Mouse (Mus musculus): ENCODE data around the gene Spindoc. TPM values are rescaled to one million over a fixed set of nuclear protein-coding genes. Genes with fewer than 3 reads are reported as not detected.

The Spindoc gene
- polyA plus RNA-seq, 1 experiment from 2014 or later = 29.1 TPM

DNA sequence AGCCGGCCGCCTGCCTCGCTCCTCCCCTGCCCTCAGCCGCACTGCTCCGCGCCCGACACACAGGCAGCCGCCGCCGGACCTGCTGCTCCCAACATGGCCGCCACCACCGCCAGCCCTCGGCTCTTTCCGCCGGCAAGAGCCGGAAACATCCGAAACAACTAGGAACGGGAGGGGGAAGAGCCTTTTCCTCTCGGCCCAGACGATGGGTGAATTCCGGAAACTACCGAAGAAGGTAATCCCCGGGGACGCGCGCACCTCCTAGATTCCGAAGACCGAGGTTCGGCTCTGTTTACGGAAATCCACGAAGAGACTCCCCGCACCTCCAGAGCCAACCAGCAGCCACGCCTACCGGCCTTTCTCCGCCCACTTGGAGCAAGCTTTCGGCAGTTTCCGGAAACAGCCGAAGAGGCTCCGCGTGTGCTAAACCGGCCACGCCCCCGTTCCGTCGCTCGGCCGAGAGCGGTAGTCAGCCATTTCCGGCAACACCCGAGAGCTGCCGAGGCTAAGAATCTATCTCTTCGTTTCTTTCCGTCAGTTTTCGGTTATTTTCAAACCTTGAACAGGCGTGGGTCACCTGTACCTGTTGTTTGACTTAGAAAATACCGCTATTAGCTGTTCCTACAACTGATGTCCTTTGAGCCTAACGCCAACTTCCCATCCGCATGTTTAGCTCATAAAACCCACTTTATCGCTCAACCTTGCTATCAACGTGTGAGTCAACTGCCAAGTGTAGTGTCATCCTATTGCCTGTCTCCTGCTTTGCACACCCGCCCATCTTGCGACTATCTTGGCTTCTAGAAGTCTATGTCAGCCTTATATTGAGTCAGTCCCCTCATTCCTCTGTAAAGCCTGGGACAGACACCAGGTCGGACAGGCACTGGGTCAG lies 41.0 kb downstream of the Spindoc start, which contains the start of gene Mark2:
TSS of gene Mark2 (minus strand) at position 349 of the 886 bp plus-strand sequence.
- H3K9ac ChIP-seq = peak within 1 kb of the TSS; percentile 98
- WGBS = 2% methylated on average over 63 of the region's 63 CpGs
- peaks cover 44% of the 10 kb centered on the region for H3K4me1 ChIP-seq (replicated peaks)
- H3K4me2 ChIP-seq = peak within 1 kb of the TSS; percentile 98
- H3K9me3 ChIP-seq = no peaks in the 10 kb centered on the region
- H3K27ac ChIP-seq (replicated peaks) = peak within 1 kb of the TSS; percentile 90
- H3K4me3 ChIP-seq = peak within 1 kb of the TSS; percentile 95
- H3K36me3 ChIP-seq = 0 out of 2 replicates have a peak, but pooled peaks cover 5% of the 10 kb centered on the region
- ATAC-seq (ENCODE audit: low read depth) = peak; percentile 93
- H3K27me3 ChIP-seq = no peaks in the 10 kb centered on the region

DNA sequence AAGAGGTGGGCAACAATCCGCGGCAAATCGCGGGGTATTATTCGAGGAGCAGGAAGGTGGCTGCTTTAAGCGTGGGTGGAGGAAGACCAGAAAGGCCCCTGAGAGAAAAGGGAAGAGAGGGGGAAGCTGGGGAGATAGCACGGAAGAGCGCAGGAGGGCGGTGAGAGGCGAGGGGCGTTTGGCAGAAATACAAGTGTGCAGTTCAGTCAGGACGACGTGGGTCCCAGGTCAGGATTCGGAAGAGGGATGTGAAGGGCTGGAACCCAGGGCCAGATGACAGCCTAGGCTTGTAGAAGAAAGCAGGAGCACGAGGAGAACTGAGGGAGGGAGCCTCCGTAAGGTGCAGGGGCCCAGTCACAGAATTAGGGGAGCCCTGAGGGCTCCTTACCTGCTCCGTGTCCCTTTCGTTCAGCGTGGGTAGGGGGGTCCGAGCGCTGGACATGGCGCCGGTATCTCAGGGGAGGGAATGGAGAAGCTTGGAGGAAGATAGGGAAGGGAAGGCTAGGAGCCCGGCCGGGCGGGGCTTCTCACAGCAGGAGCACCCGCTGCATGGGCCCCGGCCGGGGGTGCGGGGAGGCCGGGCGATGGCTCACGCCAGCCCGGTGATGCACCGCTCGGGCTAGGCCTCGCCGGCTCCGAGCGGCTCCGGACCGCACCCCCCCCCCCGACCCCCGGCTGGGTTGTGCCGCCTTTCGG lies 41.9 kb downstream of the Spindoc start:
- no peaks in the 10 kb centered on the region for H3K9me3 ChIP-seq
- H3K9ac ChIP-seq = peak overlapping the region; percentile 98
- peak overlapping the region; percentile 98 for H3K4me2 ChIP-seq
- ATAC-seq (ENCODE audit: low read depth) = peak; percentile 85
- H3K27ac ChIP-seq (replicated peaks) = peak overlapping the region; percentile 90
- peaks cover 53% of the 10 kb centered on the region for H3K4me1 ChIP-seq (replicated peaks)
- WGBS = under 1% methylated on average over 40 of the region's 46 CpGs
- peak overlapping the region; percentile 95 for H3K4me3 ChIP-seq
- H3K36me3 ChIP-seq = 0 out of 2 replicates have a peak, but pooled peaks cover 5% of the 10 kb centered on the region
- H3K27me3 ChIP-seq = no peaks in the 10 kb centered on the region

- peak overlapping the region; percentile 95 for H3K4me3 ChIP-seq
- H3K4me2 ChIP-seq = peak overlapping the region; percentile 98
- H3K27ac ChIP-seq (replicated peaks) = peak overlapping the region; percentile 90; the same call in 1 of the 2 replicates
- peaks cover 54% of the 10 kb centered on the region for H3K4me1 ChIP-seq (replicated peaks)
- ATAC-seq (ENCODE audit: low read depth) = no peak
- peak overlapping the region; percentile 98 for H3K9ac ChIP-seq
- H3K9me3 ChIP-seq = no peaks in the 10 kb centered on the region
- WGBS = 2% methylated on average over 15 of the region's 15 CpGs
- H3K27me3 ChIP-seq = no peaks in the 10 kb centered on the region
- 0 out of 2 replicates have a peak, but pooled peaks cover 5% of the 10 kb centered on the region for H3K36me3 ChIP-seq
Observed at GRCm38 (mm10) chr19:7340371-7340779, 42.4 kb downstream of the Spindoc start.

GRCm38 (mm10) chr19:7339867-7340266 lies 42.9 kb downstream of the Spindoc start:
- no peaks in the 10 kb centered on the region for H3K9me3 ChIP-seq
- peak overlapping the region; percentile 95 for H3K4me3 ChIP-seq
- 0 out of 2 replicates have a peak, but pooled peaks cover 5% of the 10 kb centered on the region for H3K36me3 ChIP-seq
- peak overlapping the region; percentile 98 for H3K4me2 ChIP-seq
- no peak for ATAC-seq (ENCODE audit: low read depth)
- H3K27me3 ChIP-seq = no peaks in the 10 kb centered on the region
- peaks cover 54% of the 10 kb centered on the region for H3K4me1 ChIP-seq (replicated peaks)
- WGBS = 38% methylated on average over 4 of the region's 4 CpGs
- peak overlapping the region; percentile 98 for H3K9ac ChIP-seq
- no peak overlapping the region for H3K27ac ChIP-seq (replicated peaks)

GRCm38 (mm10) chr19:7339026-7339425 lies 43.8 kb downstream of the Spindoc start:
- H3K4me2 ChIP-seq = peak overlapping the region; percentile 98
- H3K27ac ChIP-seq (replicated peaks) = no peak overlapping the region
- peak overlapping the region; percentile 98 for H3K9ac ChIP-seq
- no peak for ATAC-seq (ENCODE audit: low read depth)
- peaks cover 5% of the 10 kb centered on the region; the same call in 1 of the 2 replicates for H3K36me3 ChIP-seq
- H3K27me3 ChIP-seq = no peaks in the 10 kb centered on the region
- peak overlapping the region; percentile 95 for H3K4me3 ChIP-seq
- peaks cover 58% of the 10 kb centered on the region for H3K4me1 ChIP-seq (replicated peaks)
- 66% methylated on average over 5 of the region's 5 CpGs for WGBS
- no peaks in the 10 kb centered on the region for H3K9me3 ChIP-seq

DNA sequence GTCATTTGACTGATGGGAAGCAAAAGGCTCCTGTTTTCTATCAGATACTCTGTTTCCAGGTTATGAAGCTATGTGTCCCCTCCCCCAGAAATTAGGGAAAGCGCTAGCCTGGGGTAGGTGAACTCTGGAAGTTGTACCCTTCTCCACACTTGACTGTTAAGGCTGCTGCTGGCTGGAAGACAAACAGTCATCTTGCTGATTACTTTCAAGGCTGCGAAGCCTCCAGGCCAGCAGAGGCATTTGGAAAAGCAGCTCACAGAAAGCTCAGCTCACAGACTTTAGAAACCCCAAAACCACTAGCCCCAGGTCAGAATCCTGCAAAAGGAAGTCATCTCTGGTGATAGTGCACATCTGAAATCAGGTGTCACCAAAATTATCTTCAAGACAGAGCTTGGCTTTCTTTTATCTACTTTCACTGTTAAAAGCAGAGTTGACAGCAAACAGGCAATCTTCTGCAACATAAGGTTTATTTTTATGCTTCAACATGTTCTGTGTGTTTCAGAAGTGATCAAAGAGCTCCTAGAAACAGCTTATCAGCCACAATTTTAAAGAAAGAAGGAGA lies 44.9 kb downstream of the Spindoc start:
- Histone ChIP-seq H3K27ac (replicated peaks) (no peak overlapping the region), H3K9me3 (no peaks in the 10 kb centered on the region), H3K4me1 (replicated peaks) (peaks cover 64% of the 10 kb centered on the region), H3K36me3 (peaks cover 5% of the 10 kb centered on the region; the same call in 1 of the 2 replicates), H3K9ac (peak overlapping the region; percentile 98), H3K4me2 (peak overlapping the region; percentile 98; the same call in 1 of the 2 replicates), H3K4me3 (no peak overlapping the region), H3K27me3 (no peaks in the 10 kb centered on the region)
- no peak for ATAC-seq (ENCODE audit: low read depth)
- 90% methylated on average over 2 of the region's 2 CpGs for WGBS

DNA sequence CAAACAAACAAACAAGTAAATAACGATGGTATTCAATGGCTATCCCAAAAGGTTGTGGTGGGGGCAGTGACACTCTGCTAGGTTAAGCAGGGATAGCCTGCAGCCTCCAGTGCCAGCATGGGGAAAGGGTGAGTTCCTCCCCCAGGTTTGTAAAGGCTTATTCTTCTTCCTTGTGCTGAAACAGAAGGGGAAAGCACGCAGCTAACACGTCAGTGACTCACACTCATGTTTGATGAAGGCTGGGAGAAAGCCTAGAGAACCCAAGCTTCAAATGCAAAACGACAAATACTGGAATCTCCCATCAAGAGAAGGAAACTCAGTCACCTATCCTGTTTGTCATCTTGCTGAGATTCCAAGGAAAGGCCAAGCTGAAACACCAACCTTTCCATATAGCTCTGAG lies 47.1 kb downstream of the Spindoc start:
- H3K4me1 ChIP-seq (replicated peaks) = peaks cover 58% of the 10 kb centered on the region
- H3K36me3 ChIP-seq = peaks cover 8% of the 10 kb centered on the region; the same call in 1 of the 2 replicates
- H3K4me2 ChIP-seq = no peak overlapping the region
- H3K4me3 ChIP-seq = no peak overlapping the region
- H3K27me3 ChIP-seq = no peaks in the 10 kb centered on the region
- WGBS = 87% methylated on average over 4 of the region's 4 CpGs
- no peak for ATAC-seq (ENCODE audit: low read depth)
- no peak overlapping the region for H3K9ac ChIP-seq
- H3K9me3 ChIP-seq = no peaks in the 10 kb centered on the region
- H3K27ac ChIP-seq (replicated peaks) = no peak overlapping the region; the same call in 1 of the 2 replicates

- 82% methylated on average over 2 of the region's 2 CpGs for WGBS
- no peak for ATAC-seq (ENCODE audit: low read depth)
- no peak overlapping the region for H3K4me2 ChIP-seq
Observed at GRCm38 (mm10) chr19:7334049-7334448, 48.7 kb downstream of the Spindoc start.

DNA sequence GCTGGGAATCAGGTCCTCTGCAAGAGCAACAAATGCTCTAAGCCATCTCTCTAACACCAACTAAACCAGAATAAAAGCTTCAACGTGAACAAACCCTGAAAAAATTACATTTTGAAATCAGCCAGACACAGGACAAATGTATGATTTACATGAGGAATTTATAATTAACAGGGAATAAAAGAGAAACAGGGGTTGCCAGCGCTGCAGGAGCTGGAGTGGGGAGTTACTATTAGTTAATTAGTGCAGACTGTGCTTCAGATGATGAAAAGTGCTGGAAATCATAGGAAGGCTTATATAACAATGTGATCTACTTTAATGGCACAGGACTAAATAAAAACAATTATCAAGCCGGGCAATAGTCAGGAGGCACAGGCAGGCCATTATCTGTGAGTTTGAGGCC lies 61.4 kb downstream of the Spindoc start:
- Histone ChIP-seq H3K9ac (no peak overlapping the region), H3K27ac (replicated peaks) (no peak overlapping the region), H3K27me3 (no peaks in the 10 kb centered on the region), H3K36me3 (0 out of 2 replicates have a peak, but pooled peaks cover 2% of the 10 kb centered on the region), H3K4me3 (no peak overlapping the region), H3K9me3 (no peaks in the 10 kb centered on the region), H3K4me1 (replicated peaks) (peaks cover 5% of the 10 kb centered on the region), H3K4me2 (no peak overlapping the region)
- no peak for ATAC-seq (ENCODE audit: low read depth)
- WGBS = 88% methylated on average over 3 of the region's 3 CpGs

More at GRCm38 (mm10) chr19:7334049-7334448, 48.7 kb downstream of the Spindoc start:
- H3K27ac ChIP-seq (replicated peaks) = no peak overlapping the region
- no peak overlapping the region for H3K9ac ChIP-seq
- peaks cover 18% of the 10 kb centered on the region for H3K36me3 ChIP-seq
- no peak overlapping the region for H3K4me3 ChIP-seq
- H3K4me1 ChIP-seq (replicated peaks) = peaks cover 42% of the 10 kb centered on the region
- H3K27me3 ChIP-seq = no peaks in the 10 kb centered on the region
- no peaks in the 10 kb centered on the region for H3K9me3 ChIP-seq

- Histone ChIP-seq H3K4me2 (no peak overlapping the region), H3K4me3 (no peak overlapping the region), H3K9ac (no peak overlapping the region), H3K36me3 (no peaks in the 10 kb centered on the region), H3K27ac (replicated peaks) (no peak overlapping the region), H3K9me3 (no peaks in the 10 kb centered on the region), H3K27me3 (no peaks in the 10 kb centered on the region), H3K4me1 (replicated peaks) (peaks cover 17% of the 10 kb centered on the region)
- 71% methylated on average over 2 of the region's 2 CpGs for WGBS
- no peak for ATAC-seq (ENCODE audit: low read depth)
Observed at GRCm38 (mm10) chr19:7320181-7320580, 62.6 kb downstream of the Spindoc start.

DNA sequence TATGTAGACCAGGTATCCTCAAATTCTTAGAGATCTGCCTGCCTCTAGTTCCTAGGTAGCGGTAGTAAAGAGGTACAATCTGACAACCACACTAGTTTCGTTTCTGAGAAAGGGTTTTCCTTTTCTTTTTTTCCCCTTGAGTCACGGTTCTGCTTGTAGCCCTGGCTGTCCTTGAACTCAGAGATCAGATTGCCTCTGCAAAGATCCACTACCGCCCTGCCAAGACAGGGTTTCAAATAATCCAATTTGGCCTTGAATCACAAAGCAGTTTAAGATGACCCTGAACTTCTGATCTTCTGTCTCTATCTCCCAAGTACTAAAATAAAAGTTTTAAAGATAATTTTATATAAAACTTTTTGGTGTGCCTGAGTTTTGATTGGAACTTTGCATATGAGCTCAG lies 65.1 kb downstream of the Spindoc start:
- no peak for ATAC-seq (ENCODE audit: low read depth)
- Histone ChIP-seq H3K27ac (replicated peaks) (no peak overlapping the region), H3K4me1 (replicated peaks) (peaks cover 30% of the 10 kb centered on the region), H3K36me3 (no peaks in the 10 kb centered on the region), H3K9ac (no peak overlapping the region), H3K4me3 (no peak overlapping the region), H3K27me3 (no peaks in the 10 kb centered on the region), H3K9me3 (no peaks in the 10 kb centered on the region), H3K4me2 (no peak overlapping the region)
- WGBS = 89% methylated on average over 4 of the region's 4 CpGs
